Mouse (Mus musculus) c-Kit-negative CD71-positive TER-119-positive erythroid progenitor cells, embryonic 14.5 days (primary cell): ENCODE measurements around the gene Rgl1.

ENCODE experiments used
- DNase-seq: peaks from one replicate; pipeline ENCODE4 v3.0.0-alpha.2; 2013; ENCODE audit warnings: low read depth, low spot score

The Rgl1 gene

DNA sequence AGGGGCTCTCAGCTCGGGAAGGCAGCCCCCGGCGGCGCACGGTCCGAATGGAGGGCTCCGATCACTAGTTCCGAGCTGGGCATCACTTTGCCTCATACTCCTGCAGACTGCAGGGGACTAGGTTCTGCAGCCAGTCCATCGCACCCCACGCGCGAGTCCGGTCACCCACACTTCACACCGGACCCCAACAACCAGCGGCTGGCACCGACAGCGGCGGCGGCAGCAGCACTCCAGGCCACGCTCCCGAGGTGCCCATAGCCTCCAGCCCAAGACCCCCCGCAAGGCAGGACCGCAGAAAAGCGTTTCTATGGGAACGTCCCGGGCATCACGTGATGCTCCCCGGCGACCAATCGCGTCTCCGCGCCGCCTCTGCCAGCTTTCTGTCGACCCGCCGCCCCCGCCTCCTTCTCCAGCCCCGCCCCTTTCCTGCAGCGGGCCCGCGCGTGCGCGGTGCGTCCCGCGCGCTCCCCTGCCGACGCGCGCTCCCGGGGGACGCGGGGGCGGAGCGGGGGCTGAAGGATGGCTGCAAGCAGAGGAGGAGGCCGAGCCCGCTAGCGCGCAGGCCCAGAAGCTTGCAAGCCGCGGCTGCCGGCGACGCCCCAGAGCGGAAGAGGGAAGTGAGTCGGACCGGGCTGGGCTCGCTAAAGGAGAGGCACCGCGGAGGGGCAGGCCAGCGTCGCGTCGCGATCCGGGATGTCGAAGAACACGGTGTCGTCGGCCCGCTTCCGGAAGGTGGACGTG, at the start of gene Rgl1, which contains the start of gene Arpc5:
Gene Rgl1 (minus strand): TSS at position 320 of the 741 bp plus-strand sequence.
Gene Arpc5 (plus strand): TSS at position 511 of the 741 bp plus-strand sequence.
- peak; percentile 85 for DNase-seq

DNA sequence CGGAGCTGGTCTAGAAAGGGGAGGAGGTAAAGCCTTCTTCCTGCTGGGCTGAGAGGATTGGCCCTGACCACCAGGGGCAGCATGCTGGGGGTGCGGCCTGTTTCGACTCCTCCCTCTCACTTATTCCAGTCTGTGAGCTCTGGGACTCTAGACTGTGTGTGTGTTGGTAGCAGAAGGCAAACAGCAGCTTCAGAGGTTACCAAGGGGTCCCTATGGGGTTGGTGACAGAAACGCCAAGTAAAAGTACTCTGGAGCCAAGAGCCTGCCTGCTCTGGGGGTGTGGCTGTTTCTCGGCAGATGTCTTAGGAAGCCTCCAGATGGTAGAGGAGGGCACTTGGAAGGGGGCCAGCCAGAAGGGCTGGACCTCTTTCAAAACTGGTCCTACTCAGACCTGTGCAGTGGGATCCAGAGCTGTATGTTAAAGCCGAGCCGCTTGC, 49.1 kb upstream of the Rgl1 start:
- no peak for DNase-seq

DNA sequence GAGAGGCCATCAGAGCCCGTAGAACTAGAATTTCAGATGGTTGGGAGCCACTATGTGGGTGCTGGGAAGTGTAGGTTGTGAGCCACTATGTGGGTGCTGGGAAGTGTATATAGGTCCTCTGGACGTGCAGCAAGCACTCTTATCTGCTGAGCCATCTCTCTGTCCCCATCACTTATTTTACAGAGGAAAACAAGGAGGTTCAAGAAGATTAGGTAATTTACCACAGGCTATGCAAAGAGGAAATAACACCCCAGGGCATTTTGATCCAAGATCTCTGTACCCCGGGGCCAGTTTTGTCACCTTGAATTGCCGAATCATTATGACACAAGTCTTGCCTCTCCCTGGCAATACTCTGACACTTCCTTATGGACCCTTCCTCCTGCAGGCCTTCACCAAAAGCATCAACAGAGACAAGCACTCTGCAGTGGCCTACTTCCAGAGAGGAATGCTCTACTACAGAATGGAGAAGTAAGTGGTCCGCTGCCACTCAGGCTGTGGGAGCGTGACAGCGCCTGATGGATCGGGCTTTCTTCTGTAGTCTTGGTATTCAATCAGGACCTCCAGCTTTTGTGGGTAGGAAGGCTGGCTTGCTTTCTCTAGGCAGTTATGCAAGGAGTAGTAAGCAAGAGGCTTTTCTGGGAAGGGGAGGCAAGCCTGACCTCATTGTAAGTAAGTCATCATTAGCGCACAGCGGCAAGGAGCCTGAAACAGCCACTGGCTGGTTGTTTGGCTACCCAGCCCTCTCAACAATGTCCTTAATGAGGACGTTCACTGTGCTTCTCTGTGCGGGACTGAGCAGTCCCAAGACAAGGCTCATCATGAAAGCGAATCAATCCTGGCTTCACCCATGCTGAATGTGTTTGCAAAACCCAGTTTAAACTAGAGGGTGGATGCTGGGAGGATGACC, 44.6 kb upstream of the Rgl1 start:
- DNase-seq = no peak

DNA sequence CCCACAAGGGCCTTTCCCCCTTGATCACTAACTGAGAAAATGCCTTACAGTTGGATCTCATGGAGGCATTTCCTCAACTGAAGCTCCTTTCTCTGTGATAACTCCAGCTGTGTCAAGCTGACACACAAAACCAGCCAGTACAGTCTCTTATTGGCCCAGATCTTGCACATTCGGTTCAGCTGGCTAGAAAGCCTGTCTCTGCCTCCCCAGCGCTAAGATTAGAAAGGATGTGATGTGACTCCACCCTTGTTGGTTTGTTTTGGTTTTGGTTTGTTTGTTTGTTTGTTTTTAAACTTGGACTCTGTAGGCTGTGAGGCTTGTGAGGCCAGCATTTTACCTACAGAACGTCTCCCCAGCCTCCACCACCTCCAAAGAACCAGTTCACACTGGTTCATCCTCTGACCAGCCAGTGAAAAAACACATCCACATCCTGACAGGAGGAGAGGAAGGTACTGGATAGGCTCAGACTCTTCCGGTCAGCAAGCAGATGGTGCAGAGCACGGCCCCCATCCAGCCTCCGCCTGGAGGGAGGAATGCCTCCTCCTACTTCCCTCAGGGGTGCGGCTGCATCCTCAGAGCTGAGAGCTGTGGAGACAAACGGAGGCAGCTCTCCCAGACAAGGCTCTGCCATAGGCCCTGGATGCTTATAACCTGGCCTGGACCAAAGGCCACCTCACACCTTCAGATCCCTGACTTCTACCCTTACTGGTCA, 43.5 kb upstream of the Rgl1 start:
- no peak for DNase-seq

DNA sequence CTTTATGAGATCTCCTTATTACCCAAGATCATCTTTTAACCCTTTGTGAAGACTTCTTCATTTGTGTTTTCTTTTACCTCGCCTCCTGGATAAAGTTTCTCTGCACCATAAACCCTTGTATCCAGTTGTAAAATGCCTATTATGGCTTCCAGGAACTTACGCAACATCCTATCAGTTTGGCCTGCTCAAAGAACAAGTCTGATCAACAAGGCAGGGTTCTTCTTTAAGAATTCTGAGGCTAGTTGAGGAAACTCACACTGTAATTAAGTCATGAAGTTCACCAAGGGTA, 42.2 kb upstream of the Rgl1 start:
- no peak for DNase-seq

DNA sequence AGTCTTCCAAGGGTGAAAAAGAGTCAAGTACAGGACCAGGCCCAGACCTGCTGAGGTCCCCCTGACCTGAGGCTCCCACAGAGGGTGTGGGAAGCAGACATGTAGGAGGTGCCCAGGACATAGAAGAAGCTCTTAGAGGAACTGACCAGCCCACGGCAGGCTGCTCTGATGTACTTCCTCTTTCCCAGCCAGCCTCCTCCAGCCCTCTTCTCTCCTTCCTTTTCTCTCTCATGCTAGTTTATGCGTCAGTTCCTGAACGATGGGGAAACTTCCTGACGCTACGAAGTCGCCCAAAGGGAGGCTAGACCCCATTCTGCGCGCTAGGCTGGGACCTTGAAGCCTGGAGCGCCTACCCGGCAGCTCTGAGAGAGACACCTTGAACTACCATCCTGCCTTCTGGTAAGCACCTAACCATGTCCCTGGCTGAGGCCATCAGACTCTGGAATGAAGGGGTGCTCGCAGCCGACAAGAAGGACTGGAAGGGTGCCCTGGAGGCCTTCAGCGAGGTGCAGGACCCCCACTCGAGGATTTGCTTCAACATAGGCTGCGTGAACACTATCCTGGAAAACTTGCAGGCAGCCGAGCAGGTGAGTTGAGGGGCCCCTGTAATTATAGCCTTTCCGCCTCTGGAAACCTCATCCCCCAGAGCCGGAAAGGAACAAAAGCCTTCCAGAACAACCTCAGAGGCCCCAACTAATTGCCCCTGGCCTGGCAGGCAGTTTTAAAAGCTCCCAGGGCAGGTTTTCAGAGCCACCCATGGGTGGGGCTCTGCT, 41.7 kb upstream of the Rgl1 start:
- no peak for DNase-seq

DNA sequence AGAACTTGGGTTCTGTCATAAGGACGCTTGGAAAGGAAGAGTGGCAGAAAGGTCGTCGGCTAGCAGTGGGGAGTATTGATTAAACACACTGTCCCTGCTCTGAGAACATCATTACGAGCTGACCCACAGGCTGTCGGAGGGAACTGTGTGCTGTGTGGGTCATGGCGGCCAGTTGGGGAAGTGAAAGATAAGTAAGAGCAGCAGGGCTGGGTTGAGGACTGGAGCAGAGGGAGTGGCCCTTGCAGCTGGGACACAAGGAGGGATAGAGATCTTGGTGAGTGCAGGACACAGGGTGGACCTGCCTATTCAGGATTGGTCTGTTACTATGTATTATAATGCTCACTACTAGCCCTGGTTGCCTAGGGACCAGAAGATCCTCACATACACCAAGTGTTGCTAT, 38.8 kb upstream of the Rgl1 start:
- DNase-seq = no peak

DNA sequence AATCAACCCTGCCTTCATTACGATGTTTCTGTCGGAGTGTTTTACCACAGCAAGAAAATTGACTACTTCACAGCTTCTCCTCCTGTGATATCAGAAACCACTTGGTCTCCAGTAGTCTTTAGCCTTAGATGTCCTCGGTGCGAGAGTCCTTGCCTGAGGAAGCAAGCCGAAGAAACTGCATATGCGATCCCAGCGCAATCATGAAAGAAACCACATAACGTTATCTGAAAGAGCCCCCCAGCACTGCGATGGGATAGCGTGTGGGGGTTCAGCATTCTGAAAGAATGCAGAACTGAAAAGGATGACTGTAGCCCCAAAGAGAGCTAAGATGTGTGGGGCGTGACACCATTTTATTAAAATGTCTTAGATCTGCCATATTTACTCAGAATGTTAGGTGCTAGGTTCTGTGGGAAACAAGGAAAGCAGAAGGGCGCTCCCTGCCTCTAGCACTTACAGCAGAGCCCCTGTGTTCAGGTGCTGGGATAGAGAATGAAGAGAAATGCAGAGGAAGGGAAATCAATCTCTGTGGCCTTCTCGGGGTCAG, 34.6 kb upstream of the Rgl1 start:
- DNase-seq = no peak

DNA sequence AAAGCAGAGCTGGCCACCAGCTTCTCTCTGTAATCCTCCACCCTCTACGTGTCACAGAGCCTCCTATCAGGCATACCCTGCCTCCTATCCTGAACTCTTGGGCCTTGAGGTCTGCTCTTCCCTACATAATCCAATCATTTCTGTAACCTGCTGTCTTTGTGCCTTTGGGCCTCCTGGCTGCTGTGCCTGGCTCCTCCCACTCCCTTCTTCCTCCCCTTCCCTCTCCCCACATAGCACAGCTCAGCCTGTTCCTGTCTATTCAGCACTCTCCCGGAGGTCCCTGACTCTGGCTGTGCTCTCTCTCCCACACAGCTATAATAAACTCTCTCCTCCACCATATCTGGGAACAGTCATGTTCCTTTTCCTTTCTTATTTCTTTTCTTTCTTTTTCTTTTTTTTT, 33.7 kb upstream of the Rgl1 start, which contains the start of gene Ncf2:
Gene Ncf2 (plus strand): TSS at position 298 of the 400 bp plus-strand sequence.
- no peak for DNase-seq

DNA sequence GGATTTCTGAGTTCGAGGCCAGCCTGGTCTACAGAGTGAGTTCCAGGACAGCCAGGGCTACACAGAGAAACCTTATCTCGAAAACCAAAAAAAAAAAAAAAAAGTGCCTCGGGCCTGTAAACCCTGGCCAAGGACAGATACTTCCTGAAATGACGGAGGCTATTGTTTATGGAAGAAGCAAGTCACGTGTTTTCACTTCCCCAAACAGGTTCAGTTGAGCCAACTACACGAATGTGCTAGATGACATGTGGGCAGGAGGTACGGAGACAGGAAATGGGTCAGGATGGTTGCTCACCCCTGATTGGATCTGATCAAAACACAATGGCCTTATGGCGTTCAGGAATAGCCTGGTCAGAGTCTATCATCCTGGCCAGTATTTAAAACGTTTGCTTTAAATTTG, 32.0 kb upstream of the Rgl1 start:
- no peak for DNase-seq

DNA sequence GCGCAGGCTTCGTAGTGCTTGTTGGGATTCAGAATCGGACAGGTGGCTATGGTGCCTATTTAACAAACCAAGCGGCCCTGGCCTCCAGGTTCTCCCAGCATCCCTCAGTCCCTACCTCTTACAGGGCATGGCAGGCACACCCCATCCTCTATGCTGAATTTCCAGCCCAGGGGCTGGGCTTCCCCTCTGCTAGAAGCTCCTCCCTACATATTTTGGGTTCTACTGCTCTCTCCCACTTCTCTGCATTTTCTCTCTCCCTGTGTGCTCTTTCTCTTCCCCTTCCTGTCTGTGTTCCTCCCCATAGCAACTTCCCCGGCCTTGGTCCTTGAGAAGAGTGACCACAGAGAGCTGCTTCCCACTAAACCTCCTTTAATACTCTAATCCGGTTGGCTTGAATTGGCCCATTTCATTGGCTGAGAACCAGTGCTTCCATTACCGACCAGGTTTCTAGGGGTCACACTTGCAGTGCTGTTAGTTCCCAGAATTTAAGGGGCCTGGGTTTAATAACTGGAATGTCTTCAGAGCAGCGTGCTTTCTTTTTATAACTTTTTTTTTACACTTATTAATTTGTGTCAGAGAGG, 30.6 kb upstream of the Rgl1 start:
- no peak for DNase-seq

DNA sequence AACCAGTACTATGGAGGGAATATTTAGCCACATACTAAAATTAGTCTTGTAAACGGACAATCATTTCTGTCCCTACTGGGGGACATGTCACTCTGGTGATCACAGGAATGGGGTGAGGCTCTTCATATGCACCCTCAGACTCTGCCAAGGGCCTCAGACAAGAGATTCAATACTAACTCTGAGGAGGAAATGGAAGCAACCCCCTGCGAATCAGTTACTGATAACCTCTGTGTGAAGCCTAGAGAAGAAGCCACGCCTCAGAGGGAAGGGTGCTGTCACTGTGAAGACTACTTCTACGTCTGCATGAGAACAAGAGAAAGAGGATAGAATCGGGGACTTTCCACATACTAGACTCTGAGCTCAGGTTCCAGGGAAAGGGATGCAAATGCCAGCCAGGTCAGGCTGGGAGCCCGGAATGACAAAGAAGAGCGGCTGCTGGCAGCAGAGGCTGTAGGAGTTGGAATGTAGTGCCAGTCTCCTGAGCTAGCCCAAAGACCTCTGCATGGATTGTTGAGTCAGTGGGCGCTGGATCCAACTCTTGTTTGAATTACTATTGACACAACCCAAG, 29.6 kb upstream of the Rgl1 start:
- DNase-seq = no peak

DNA sequence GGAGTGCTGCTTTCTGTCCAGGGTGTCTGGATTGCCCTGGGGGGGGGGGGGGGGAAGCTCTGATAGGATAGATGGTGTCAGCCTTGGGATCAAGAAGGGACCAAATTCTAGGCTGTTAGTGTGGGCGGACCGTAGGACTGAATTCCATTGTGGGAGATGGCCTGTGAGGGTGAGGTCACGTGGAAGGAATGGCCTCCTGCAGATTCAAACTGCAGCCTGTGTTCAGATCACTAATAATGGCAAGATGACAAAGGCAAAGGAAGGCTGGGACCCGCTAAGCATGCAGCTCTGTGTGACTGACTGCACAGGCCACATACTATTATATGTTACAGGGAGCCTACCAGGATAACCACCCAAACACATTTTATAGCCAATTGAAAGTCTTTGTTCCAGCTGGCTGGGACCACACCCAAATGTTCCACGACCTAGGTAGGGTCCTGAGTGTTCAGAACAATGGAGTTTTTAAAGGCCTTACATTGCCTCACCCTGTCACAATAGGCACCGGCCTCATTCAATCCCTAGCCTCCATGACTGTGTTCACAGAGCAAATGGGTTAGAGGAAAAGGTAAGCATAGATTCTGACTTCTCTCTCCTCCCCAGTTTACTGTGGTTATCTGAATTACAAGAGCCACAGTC, 27.5 kb upstream of the Rgl1 start:
- no peak for DNase-seq

DNA sequence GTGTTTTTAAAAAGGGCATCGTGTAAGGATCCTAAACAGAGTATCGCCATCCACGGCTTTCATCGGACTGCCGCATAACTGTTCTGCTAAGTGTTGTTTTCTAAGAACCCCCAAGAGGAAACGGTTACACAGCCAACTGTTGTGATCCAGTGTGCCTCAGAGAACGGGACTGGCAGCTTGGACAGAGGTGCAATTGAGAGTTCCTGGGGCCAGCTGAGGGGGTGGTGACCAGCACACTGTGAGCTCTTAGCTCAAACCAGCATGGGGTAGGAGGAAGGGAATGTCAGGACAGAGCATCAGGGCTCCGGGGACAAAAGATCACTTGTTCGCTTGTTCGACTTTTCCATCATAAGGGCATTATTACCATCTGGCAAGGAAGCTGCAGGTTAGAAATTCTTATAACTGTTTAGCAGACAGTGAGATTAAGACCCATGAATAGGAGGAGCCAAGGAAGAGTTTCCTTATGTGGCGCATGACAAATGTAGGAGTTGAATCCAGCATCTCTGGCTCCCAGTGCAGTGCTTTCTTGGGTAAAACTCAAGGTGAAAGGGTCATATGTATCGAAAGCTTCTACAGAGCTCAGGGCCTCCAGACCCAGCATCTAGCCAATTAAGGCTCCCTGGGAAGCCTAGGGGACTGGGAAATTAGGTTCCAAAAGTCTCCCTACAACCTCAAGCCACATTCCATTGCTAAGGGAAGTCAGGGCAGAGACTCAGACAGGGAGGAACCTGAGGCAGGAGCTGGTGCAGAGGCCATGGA, 26.8 kb upstream of the Rgl1 start:
- DNase-seq = no peak

DNA sequence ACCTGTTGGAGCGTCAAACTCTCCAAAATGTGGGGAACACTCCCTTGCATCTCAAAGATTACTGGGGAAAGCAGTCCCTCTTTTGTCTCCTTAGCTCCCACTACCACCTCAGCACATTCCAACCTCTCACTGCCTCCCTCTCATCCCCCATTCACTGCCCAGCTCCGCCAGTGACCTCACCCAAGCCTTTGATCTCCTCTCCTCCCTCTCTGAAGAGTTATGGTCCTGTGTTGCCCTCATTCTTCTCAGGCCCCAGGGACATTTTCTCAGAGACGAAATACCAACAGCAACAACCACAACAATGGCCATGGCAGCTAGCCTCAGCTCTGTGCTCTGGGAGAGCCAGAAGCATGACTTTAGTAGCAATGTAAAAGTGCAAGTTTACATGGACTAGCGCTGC, 25.1 kb upstream of the Rgl1 start:
- no peak for DNase-seq

DNA sequence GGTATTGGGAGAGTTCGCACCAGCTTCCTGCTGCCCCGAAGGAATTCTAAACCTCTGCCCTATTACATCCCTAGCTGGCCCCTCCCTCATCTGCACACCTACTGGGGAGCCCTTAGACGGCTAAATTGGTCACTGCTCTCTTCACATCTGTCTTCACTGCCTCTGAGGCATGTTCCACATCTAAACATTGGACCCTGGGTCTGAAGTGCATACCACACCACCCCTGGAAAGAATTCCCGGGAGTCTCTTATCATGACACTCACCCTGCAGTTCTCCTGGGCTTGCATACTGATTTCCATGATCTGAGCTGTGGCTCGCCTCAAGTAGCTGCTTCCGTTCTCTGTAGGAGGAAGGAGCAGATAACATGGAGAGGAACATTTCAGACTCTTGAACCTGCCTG, 24.7 kb upstream of the Rgl1 start:
- no peak for DNase-seq

DNA sequence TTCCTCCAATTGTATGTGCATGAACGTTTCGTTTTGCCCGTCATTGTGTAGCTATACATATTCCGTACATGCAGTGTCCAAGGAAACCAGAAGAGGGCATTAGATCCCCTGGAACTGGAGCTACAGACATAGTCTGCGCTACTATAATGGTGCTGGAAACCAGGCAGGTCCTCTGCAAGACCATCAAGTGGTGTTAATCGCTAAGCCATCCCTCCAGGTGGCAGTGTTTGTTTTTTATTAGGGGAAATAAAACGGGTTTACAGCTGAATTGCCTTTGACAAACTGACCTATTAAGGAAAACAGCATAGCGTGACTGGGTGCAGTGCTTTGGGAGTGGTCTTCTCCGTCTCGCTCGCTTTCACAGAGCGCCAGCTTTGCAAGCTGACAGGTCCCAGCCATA, 24.1 kb upstream of the Rgl1 start:
- no peak for DNase-seq

DNA sequence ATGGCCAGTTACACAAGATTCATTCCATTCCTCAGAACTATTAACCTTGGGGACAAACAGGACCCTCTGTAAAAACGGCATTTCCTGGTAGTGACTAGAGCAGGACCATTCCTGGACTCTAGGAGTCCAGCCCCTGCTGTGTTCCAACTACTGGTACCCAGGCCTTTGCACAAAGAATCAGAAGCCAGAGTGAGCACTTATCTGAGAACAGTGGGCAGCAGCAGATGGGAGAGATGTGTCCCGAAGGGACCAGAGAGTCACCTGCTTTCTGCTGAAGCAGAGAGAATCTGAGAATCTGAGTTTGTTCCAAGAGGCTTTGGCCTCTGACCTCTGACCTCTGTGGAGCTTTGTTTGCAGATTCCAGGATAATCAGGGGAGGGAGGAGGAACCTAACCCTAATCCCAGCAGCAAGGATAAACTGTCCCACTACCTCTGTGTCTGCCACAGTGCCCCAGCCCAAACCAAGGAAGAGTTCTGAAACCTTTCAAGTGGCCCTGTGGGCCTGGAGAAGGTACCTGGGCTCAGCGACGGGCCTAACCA, 22.0 kb upstream of the Rgl1 start:
- DNase-seq = no peak

DNA sequence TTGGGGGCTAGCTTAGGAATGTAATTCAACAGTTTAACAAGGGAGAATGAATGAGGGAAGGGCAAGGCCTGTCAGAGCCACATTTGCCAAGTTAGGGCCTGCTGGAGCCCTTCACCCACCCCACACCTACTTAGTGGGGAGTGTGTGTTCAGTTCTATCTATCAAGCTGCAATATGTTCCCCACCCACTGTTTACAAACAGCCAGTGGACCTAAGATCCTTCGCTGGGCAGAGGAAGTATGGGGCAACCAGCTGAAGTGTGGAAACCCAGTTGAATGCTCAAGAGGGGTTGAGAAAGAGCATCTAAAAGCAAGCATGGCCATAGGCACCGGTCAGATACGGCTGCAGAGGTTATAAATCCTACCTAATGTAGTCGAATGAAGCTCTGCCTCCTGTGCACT, 20.8 kb upstream of the Rgl1 start:
- DNase-seq = no peak
